Mouse (Mus musculus) leukemia stem cell, adult 10-12 weeks (primary cell): Measurements from ENCODE around the gene Ttc32. TPM values are rescaled to one million over a fixed set of nuclear protein-coding genes. Genes with fewer than 3 reads are reported as not detected.

Source experiments
- polyA plus RNA-seq: library from polyadenylated mRNA; stranded (reverse); fragments of >175 nt; gene quantifications from 2 replicates; pipeline ENCODE4 v1.2.3, GENCODE M21; 2012; ENCODE audit warnings: low replicate concordance

Ttc32 gene
- polyA plus RNA-seq, result 17.8 and 24.8 TPM in 2 replicates

GRCm38 (mm10) chr12:9029888-9030723 is at the start of gene Ttc32:
Ttc32 (plus strand) TSS chr12:9029997.

Other genes starting within 250 kb of the Ttc32 start
- 3.3 and 30.9 TPM in 2 replicates for gene Laptm4a, start 108.3 kb upstream of the Ttc32 start, polyA plus RNA-seq
- gene Matn3, start 82.1 kb upstream of the Ttc32 start, polyA plus RNA-seq, result 0.07 TPM in 1 of 2 replicates, not detected in the other
- 0.28 and 0.64 TPM in 2 replicates for gene Wdr35, start 56.1 kb upstream of the Ttc32 start, polyA plus RNA-seq